Mouse (Mus musculus): ENCODE results near the gene Rasl10a.

- TF ChIP-seq POLR2A (IDR thresholded peaks at IDR 0.05; ENCODE audit: borderline replicate concordance, insufficient read depth, low read length) (no peak), CTCF (IDR thresholded peaks at IDR 0.05; ENCODE audit: borderline replicate concordance, insufficient read depth, low read depth, low read length) (no peak)
Measured at GRCm38 (mm10) chr11:5068126-5068971, 10.4 kb downstream of the Rasl10a start.
